Mouse (Mus musculus) spleen, postnatal 0 days (tissue): ENCODE measurements around the gene Rgsl1. TPM values are rescaled to one million over a fixed set of nuclear protein-coding genes. Genes with fewer than 3 reads are reported as not detected.

ENCODE experiments used
- polyA plus RNA-seq: library from polyadenylated mRNA; unstranded; fragments of >200 nt; fragmentation: Nextera tagmentation; extraction: Ambion mirVana; gene quantifications from 2 replicates; pipeline ENCODE4 v1.2.1, GENCODE M21; 2015

The Rgsl1 gene
- polyA plus RNA-seq = 0.05 TPM in 1 of 2 replicates, not detected in the other

GRCm38 (mm10) chr1:153844042-153844441 is at the start of gene Rgsl1:
Rgsl1 (minus strand) TSS chr1:153844142.

DNA sequence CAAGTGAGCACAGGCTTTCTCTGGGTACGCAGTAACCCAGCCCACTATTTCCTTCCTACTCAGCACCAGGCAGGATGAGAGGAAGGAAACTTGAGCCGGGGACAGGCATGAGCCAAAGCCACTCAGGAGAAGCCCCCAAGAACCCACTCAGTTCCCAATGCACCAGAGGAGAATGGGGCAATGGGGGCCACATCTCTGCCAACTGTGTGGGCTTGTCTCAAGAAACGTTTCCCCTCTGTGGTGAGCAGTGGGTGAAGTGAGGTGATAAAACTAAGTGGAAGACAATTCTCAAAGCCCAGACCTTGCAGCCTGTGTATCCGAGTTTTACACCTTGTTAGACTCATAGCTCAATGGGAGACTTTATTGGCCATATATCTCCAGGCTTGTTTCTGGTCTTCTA is 47.5 kb upstream of the Rgsl1 start, which contains the start of gene Teddm1a:
TSS of gene Teddm1a (plus strand) at position 301 of the 400 bp plus-strand sequence.

DNA sequence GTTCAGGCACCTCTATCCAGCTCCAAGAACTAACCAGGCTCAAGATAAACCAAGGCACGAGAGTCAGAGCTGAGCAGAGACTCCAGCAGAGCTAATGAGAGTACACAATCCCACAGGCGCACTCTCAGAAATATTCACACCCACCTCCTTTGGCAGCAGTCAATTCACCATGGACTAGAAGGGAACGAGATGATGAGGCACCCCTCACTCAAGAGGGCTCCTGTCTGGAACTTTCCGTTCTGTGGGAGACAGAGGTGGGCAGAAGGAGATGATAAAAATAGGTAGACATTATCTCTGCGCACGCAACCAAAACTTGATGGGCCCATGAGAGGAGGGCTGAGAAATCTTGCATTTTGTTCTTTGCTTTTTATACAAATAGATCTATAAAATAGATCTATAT is 30.1 kb upstream of the Rgsl1 start, which contains the start of gene Teddm1b:
TSS of gene Teddm1b (plus strand) at position 301 of the 400 bp plus-strand sequence.

DNA sequence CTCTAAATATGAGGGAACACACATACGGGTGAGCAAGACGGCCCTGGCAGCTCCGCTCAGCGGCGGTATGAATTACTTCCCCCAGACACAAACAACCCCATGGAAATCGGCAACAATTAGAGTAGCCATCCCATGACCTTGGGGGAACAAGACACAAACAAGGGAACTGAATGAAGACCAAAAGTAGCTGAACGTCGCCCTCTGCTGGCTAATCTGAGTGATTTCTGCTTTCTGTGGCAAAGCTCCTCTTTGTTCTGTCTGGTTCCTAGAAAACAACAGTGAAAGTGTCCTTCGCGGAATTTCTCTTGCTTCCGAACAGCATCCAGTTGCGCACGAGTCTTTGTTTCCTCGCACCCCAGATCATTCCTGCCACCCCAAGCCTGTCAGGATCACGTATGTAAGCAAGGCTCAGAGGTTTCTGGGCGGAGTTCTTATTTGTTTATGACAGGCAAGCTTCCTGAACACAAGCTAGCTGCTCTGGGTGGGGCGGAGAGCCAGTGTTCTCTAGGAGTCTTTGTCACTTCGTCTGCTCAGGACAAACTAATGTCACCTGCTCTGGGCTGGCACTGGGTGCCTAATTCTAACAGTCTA is 94.6 kb downstream of the Rgsl1 start, which contains the start of gene Rnasel:
TSS of gene Rnasel (plus strand) at position 216 of the 591 bp plus-strand sequence.

DNA sequence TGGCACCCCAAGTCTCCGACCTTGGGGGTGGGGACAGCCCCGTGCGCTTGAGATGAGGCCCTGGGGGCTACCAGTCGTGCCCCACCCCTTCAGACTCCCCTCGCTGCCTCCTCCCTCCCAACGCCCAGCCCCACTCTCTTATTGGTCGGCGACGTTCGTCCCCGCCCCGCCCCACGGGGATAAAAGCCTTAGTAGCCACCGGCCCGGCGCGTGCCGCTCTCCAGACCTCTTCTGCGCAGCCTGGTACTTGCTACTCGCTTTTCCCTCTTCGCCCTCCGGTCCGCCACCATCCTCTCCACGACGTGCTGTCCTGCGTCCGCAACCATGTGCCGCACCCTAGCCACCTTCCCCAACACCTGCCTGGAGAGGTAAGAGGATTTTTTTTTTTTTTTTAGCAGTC is 103.8 kb downstream of the Rgsl1 start, which contains the start of gene Rgs16:
TSS of gene Rgs16 (plus strand) at position 205 of the 400 bp plus-strand sequence.

Other genes with a start within 250 kb of the Rgsl1 start
- 0.02 and 0.07 TPM in 2 replicates for gene Rgs8, start 191.1 kb downstream of the Rgsl1 start, polyA plus RNA-seq
- gene Rgs16, start 103.8 kb downstream of the Rgsl1 start, polyA plus RNA-seq = 0.75 and 0.87 TPM in 2 replicates
- gene Rnasel, start 94.7 kb downstream of the Rgsl1 start, polyA plus RNA-seq = 44.9 and 51.2 TPM in 2 replicates
- 0.10 and 0.11 TPM in 2 replicates for gene Teddm1b, start 30.2 kb upstream of the Rgsl1 start, polyA plus RNA-seq
- gene Teddm1a, start 47.6 kb upstream of the Rgsl1 start, polyA plus RNA-seq = not detected in 2 replicates
- gene Glul, start 55.8 kb upstream of the Rgsl1 start, polyA plus RNA-seq = 138 and 152 TPM in 2 replicates
- 0.87 and 0.98 TPM in 2 replicates for gene Teddm2, start 56.1 kb upstream of the Rgsl1 start, polyA plus RNA-seq